Mouse (Mus musculus) MEL (cell line): ENCODE data around the gene Prkcg. TPM values are rescaled to one million over a fixed set of nuclear protein-coding genes. Genes with fewer than 3 reads are reported as not detected.

ENCODE experiments used
- DNase-seq: peaks from one replicate; pipeline ENCODE4 v3.0.0; 2011; ENCODE audit warnings: low read depth, low spot score
- H3K27ac ChIP-seq: 2 replicates; pipeline ENCODE4 v1.5.1; 2012; ENCODE audit warnings: low read depth, mild to moderate bottlenecking, control low read depth, low read length, moderate library complexity; ENCODE audit not compliant: control insufficient read depth
- H3K27me3 ChIP-seq, 2 experiments: fragments of 150-350 bp in 1 of 2; sonication (generic) in 1 of 2; 2 replicates each; pipeline ENCODE4 v1.6.1; 2012; ENCODE audit warnings: low read length in 2 of 2, mild to moderate bottlenecking in 2 of 2, improper control_type of control experiment in 1 of 2, moderate library complexity in 1 of 2; ENCODE audit not compliant: insufficient read depth in 2 of 2, control insufficient read depth in 1 of 2
- H3K36me3 ChIP-seq, 2 experiments: 2 replicates each; pipeline ENCODE4 v1.6.1; 2012 to 2014; ENCODE audit warnings: low read length in 2 of 2, improper control_type of control experiment in 1 of 2, inconsistent platforms in 1 of 2, mild to moderate bottlenecking in 1 of 2; ENCODE audit not compliant: insufficient read depth in 2 of 2, control insufficient read depth in 1 of 2
- H3K4me1 ChIP-seq, 2 experiments: fragments of 150-350 bp in 1 of 2; sonication (generic) in 1 of 2; 2 replicates each; pipeline ENCODE4 v1.6.1; 2012; ENCODE audit warnings: low read length in 2 of 2, improper control_type of control experiment in 1 of 2, mild to moderate bottlenecking in 1 of 2; ENCODE audit not compliant: insufficient read depth in 2 of 2, control insufficient read depth in 1 of 2
- H3K4me3 ChIP-seq, 2 experiments: fragments of 150-350 bp in 1 of 2; sonication (generic) in 1 of 2; 2 replicates each; pipeline ENCODE4 v1.5.1; 2012; ENCODE audit warnings: low read depth in 2 of 2, low read length in 2 of 2, mild to moderate bottlenecking in 2 of 2, moderate library complexity in 2 of 2, control low read depth in 1 of 2, improper control_type of control experiment in 1 of 2; ENCODE audit not compliant: control insufficient read depth in 1 of 2, insufficient read depth in 1 of 2
- H3K79me2 ChIP-seq: 2 replicates; pipeline ENCODE4 v1.6.1; 2012; ENCODE audit warnings: mild to moderate bottlenecking, low read length, moderate library complexity; ENCODE audit not compliant: control insufficient read depth, poor library complexity, insufficient read depth
- H3K9ac ChIP-seq: 2 replicates; pipeline ENCODE4 v1.6.1; 2012; ENCODE audit warnings: low read depth, mild to moderate bottlenecking, control low read depth, low read length, moderate library complexity; ENCODE audit not compliant: control insufficient read depth, poor library complexity, severe bottlenecking
- H3K9me3 ChIP-seq: fragments of 150-350 bp; sonication (generic); replicated peaks from 2 replicates; pipeline ENCODE4 v1.6.1; 2012; ENCODE audit warnings: mild to moderate bottlenecking, low read length, improper control_type of control experiment, moderate library complexity; ENCODE audit not compliant: insufficient read depth
- CHD1 ChIP-seq: IDR thresholded peaks from 2 replicates; pipeline ENCODE4 v1.6.1; 2012; ENCODE audit warnings: low read depth, mild to moderate bottlenecking, inconsistent platforms, low read length, improper control_type of control experiment
- CHD2 ChIP-seq: IDR thresholded peaks from 2 replicates; pipeline ENCODE4 v1.6.1; 2011; ENCODE audit warnings: low read length, improper control_type of control experiment
- CTCF ChIP-seq, 3 experiments: IDR thresholded peaks in 2 of 3; conservative IDR thresholded peaks in 1 of 3; 2 replicates each; pipeline ENCODE4 v1.5.1; 2011 to 2012; ENCODE audit warnings: low read length in 3 of 3, low read depth in 2 of 3, mild to moderate bottlenecking in 2 of 3, improper control_type of control experiment in 1 of 3, inconsistent platforms in 1 of 3, mixed read lengths in 1 of 3, moderate library complexity in 1 of 3; ENCODE audit not compliant: control insufficient read depth in 1 of 3, insufficient read depth in 1 of 3, poor library complexity in 1 of 3, severe bottlenecking in 1 of 3
- E2F4 ChIP-seq: IDR thresholded peaks from 2 replicates; pipeline ENCODE4 v1.6.1; 2011; ENCODE audit warnings: low read depth, low read length, improper control_type of control experiment, borderline replicate concordance
- EP300 ChIP-seq, 2 experiments: IDR thresholded peaks; 2 replicates each; pipeline ENCODE4 v1.6.1; 2011; ENCODE audit warnings: improper control_type of control experiment in 2 of 2, low read length in 2 of 2, low read depth in 1 of 2, mild to moderate bottlenecking in 1 of 2
- ETS1 ChIP-seq: IDR thresholded peaks from 2 replicates; pipeline ENCODE4 v1.6.1; 2012; ENCODE audit warnings: low read depth, mild to moderate bottlenecking, inconsistent platforms, low read length, improper control_type of control experiment, moderate library complexity
- GABPA ChIP-seq: IDR thresholded peaks from 2 replicates; pipeline ENCODE4 v1.6.1; 2012; ENCODE audit warnings: low read depth, mild to moderate bottlenecking, inconsistent platforms, low read length, improper control_type of control experiment, moderate library complexity
- HCFC1 ChIP-seq: IDR thresholded peaks from 2 replicates; pipeline ENCODE4 v1.6.1; 2012; ENCODE audit warnings: low read depth, mild to moderate bottlenecking, inconsistent platforms, low read length, improper control_type of control experiment, moderate library complexity
- JUND ChIP-seq: IDR thresholded peaks from 2 replicates; pipeline ENCODE4 v1.6.1; 2011; ENCODE audit warnings: low read depth, mild to moderate bottlenecking, improper control_type of control experiment, low read length
- MEF2A ChIP-seq: IDR thresholded peaks from 2 replicates; pipeline ENCODE4 v1.6.1; 2014; ENCODE audit warnings: low read depth, mild to moderate bottlenecking, inconsistent platforms, low read length, improper control_type of control experiment; ENCODE audit not compliant: poor library complexity, insufficient replicate concordance, severe bottlenecking; ENCODE audit errors: extremely low read depth
- MYC ChIP-seq: IDR thresholded peaks from 2 replicates; pipeline ENCODE4 v1.6.1; 2011; ENCODE audit warnings: low read depth, mild to moderate bottlenecking, low read length, improper control_type of control experiment, moderate library complexity
- POLR2A ChIP-seq, 2 experiments: IDR thresholded peaks; 2 replicates each; pipeline ENCODE4 v1.6.1; 2011 to 2012; ENCODE audit warnings: low read length in 2 of 2, mild to moderate bottlenecking in 2 of 2, control low read depth in 1 of 2, improper control_type of control experiment in 1 of 2, low read depth in 1 of 2, moderate library complexity in 1 of 2; ENCODE audit not compliant: control insufficient read depth in 1 of 2, insufficient read depth in 1 of 2, poor library complexity in 1 of 2
- POLR2AphosphoS5 ChIP-seq: IDR thresholded peaks from 2 replicates; pipeline ENCODE4 v1.6.1; 2012; ENCODE audit warnings: low read depth, borderline replicate concordance, mild to moderate bottlenecking, inconsistent platforms, low read length, moderate library complexity, mixed read lengths
- RAD21 ChIP-seq: IDR thresholded peaks from 2 replicates; pipeline ENCODE4 v1.6.1; 2011; ENCODE audit warnings: mild to moderate bottlenecking, low read depth, low read length, improper control_type of control experiment
- RCOR1 ChIP-seq: IDR thresholded peaks from 2 replicates; pipeline ENCODE4 v1.6.1; 2012; ENCODE audit warnings: low read depth, mild to moderate bottlenecking, inconsistent platforms, low read length, improper control_type of control experiment
- SMC3 ChIP-seq: IDR thresholded peaks from 2 replicates; pipeline ENCODE4 v1.6.1; 2011; ENCODE audit warnings: low read depth, low read length, improper control_type of control experiment
- TBP ChIP-seq: IDR thresholded peaks from 2 replicates; pipeline ENCODE4 v1.8.0; 2011; ENCODE audit warnings: low read depth, low read length, improper control_type of control experiment
- USF1 ChIP-seq: IDR thresholded peaks from 2 replicates; pipeline ENCODE4 v1.6.1; 2014; ENCODE audit warnings: low read depth, mild to moderate bottlenecking, inconsistent platforms, low read length, improper control_type of control experiment, moderate library complexity
- ZC3H11A ChIP-seq: IDR thresholded peaks from 2 replicates; pipeline ENCODE4 v1.6.1; 2012; ENCODE audit warnings: low read depth, mild to moderate bottlenecking, inconsistent platforms, low read length, improper control_type of control experiment
- polyA plus RNA-seq, 2 experiments: library from polyadenylated mRNA; stranded (reverse) in 1 of 2; unstranded in 1 of 2; fragments of >175 nt in 1 of 2; fragments of >200 nt in 1 of 2; gene quantifications; 2 replicates each; pipeline versions ENCODE4 v1.2.1 to v1.2.4; 2012; ENCODE audit warnings: low replicate concordance in 2 of 2, low read depth in 1 of 2; ENCODE audit not compliant: insufficient read length in 2 of 2, insufficient read depth in 1 of 2, missing spikeins in 1 of 2
- total RNA-seq: library from RNA; depleted of rRNA; stranded (reverse); fragments of 300-350 nt; gene quantifications from 2 replicates; pipeline ENCODE4 v1.2.3, GENCODE M21; 2012

The Prkcg gene
- total and polyA plus RNA-seq, 3 experiments, result 0.10 TPM; not detected in 2

DNA sequence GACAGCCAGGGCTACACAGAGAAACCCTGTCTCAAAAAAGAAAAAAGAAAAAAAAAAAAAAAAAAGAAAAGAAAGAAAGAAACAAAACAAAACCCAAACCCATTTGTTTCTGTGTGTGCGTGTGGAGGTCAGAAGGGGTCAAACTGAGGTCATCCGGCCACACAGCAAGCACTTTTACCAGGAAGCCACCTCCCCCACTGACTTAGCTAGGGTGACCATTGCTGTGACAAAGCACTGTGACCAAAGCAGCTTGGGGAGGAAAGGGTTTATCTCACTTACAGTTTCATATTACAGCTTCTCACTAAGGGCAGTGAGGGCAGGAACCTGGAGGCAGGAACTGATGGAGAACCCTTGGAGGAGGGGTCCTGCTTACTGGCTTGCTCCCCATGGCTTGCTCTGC is 83.4 kb downstream of the Prkcg start:
- DNase-seq, result no peak
- TF ChIP-seq CHD1 (no peak), CHD2 (no peak), ZC3H11A (no peak), ETS1 (no peak), RCOR1 (no peak), CTCF (IDR thresholded peaks at IDR 0.05 in 2 of 3, conservative IDR thresholded peaks at IDR 0.05 in 1 of 3; ENCODE audit: control insufficient read depth in 1 of 3, insufficient read depth in 1 of 3, low read depth in 2 of 3, low read length in 3 of 3, poor library complexity in 1 of 3, severe bottlenecking in 1 of 3) (no peak)
- TF ChIP-seq, all 39 proteins: peak for 0
- Histone ChIP-seq H3K27me3 (no peaks in the 10 kb centered on the region), H3K9ac (no peak overlapping the region), H3K4me3 (no peak overlapping the region), H3K9me3 (no peaks in the 10 kb centered on the region), H3K4me1 (no peaks in the 10 kb centered on the region), H3K36me3 (no peaks in the 10 kb centered on the region), H3K27ac (no peak overlapping the region), H3K79me2 (no peaks in the 10 kb centered on the region)

DNA sequence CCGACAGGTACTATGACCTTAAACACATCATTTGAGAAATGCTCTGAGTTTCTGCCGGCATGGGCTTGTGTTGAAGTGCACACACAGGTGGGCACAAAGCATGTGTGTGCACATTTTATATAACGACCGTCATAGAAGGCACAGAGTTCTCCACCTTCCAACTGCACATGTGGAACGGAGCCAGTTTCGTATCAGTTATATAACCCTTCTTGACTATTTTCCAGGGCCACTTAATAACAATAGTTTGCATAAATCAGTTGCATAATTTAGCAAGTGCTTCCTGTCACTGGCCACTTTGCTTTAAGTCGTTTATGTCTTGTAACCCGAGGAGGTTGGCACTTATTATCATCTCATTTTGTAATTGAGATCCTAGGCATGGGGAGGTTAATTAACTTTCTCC is 84.8 kb downstream of the Prkcg start:
- Histone ChIP-seq H3K9ac (no peak overlapping the region), H3K36me3 (no peaks in the 10 kb centered on the region), H3K27ac (no peak overlapping the region), H3K27me3 (no peaks in the 10 kb centered on the region), H3K4me1 (no peaks in the 10 kb centered on the region), H3K79me2 (no peaks in the 10 kb centered on the region), H3K9me3 (no peaks in the 10 kb centered on the region), H3K4me3 (no peak overlapping the region)
- TF ChIP-seq TBP, result no peak
- no peak for TF ChIP-seq E2F4
- TF ChIP-seq HCFC1, result no peak
- no peak for TF ChIP-seq MYC
- no peak for TF ChIP-seq USF1
- no peak for TF ChIP-seq POLR2AphosphoS5
- TF ChIP-seq MEF2A, result no peak
- no peak for TF ChIP-seq GABPA
- TF ChIP-seq JUND, result no peak
- DNase-seq, result no peak

GRCm38 (mm10) chr7:3376831-3377230 is 87.9 kb downstream of the Prkcg start:
- H3K4me3 ChIP-seq, result no peak overlapping the region
- no peaks in the 10 kb centered on the region for H3K27me3 ChIP-seq
- no peaks in the 10 kb centered on the region for H3K9me3 ChIP-seq
- H3K4me1 ChIP-seq, result no peaks in the 10 kb centered on the region
- H3K27ac ChIP-seq, result no peak overlapping the region
- H3K36me3 ChIP-seq, result no peaks in the 10 kb centered on the region
- H3K9ac ChIP-seq, result no peak overlapping the region
- no peaks in the 10 kb centered on the region for H3K79me2 ChIP-seq
- peak; percentile 73 for DNase-seq
- TF ChIP-seq TBP (no peak), RCOR1 (no peak), RAD21 (peak; percentile 70), ZC3H11A (peak; percentile 47), CTCF (IDR thresholded peaks at IDR 0.05 in 2 of 3, conservative IDR thresholded peaks at IDR 0.05 in 1 of 3; ENCODE audit: control insufficient read depth in 1 of 3, insufficient read depth in 1 of 3, low read depth in 2 of 3, low read length in 3 of 3, poor library complexity in 1 of 3, severe bottlenecking in 1 of 3) (peak; percentile 69 to 75 (median 74)), JUND (0 out of 2 replicates have a peak, but pooled peaks have one; percentile 40), POLR2A (IDR thresholded peaks at IDR 0.05; ENCODE audit: control insufficient read depth in 1 of 2, insufficient read depth in 1 of 2, low read depth in 1 of 2, low read length in 2 of 2, poor library complexity in 1 of 2) (no peak), EP300 (IDR thresholded peaks at IDR 0.05; ENCODE audit: low read depth in 1 of 2, low read length in 2 of 2) (no peak), SMC3 (peak; percentile 66)
